Mouse (Mus musculus): ENCODE measurements around the gene Gimap5. TPM values are rescaled to one million over a fixed set of nuclear protein-coding genes. Genes with fewer than 3 reads are reported as not detected.
A peak's percentile ranks its signal among the peaks of the same experiment; 100 is the strongest.

Gene Gimap5
- 1.3 and 1.5 TPM in 2 replicates for polyA plus RNA-seq (2015; fragmentation: Nextera tagmentation; extraction: Ambion mirVana)

GRCm38 (mm10) chr6:48745959-48746889 lies at the start of gene Gimap5:
Gimap5 (plus strand) TSS chr6:48746197.
- Histone ChIP-seq H3K27ac (ENCODE audit: low read length) (no peak within 1 kb of the TSS), H3K4me3 (ENCODE audit: low read depth, low read length) (no peak within 1 kb of the TSS), H3K4me1 (ENCODE audit: control insufficient read depth, insufficient read depth, low read length) (0 out of 2 replicates have a peak, but pooled peaks cover 4% of the 10 kb centered on the region), H3K4me2 (ENCODE audit: low read length) (0 out of 2 replicates have a peak within 1 kb of the TSS, but pooled peaks have one; percentile 26), H3K9me3 (replicated peaks; ENCODE audit: control insufficient read depth, low read length, poor library complexity, severe bottlenecking) (no peaks in the 10 kb centered on the region), H3K9ac (ENCODE audit: low read depth, low read length) (no peak within 1 kb of the TSS), H3K27me3 (ENCODE audit: control insufficient read depth, insufficient read depth, low read depth, low read length) (peaks cover 9% of the 10 kb centered on the region), H3K36me3 (ENCODE audit: control insufficient read depth, insufficient read depth, low read length) (no peaks in the 10 kb centered on the region)
- no peak for ATAC-seq
- WGBS = 51% methylated on average over 16 of the region's 16 CpGs

- Histone ChIP-seq H3K27ac (ENCODE audit: low read length) (no peak overlapping the region), H3K9ac (ENCODE audit: low read depth, low read length) (no peak overlapping the region), H3K4me1 (ENCODE audit: control insufficient read depth, insufficient read depth, low read length) (no peaks in the 10 kb centered on the region), H3K9me3 (replicated peaks; ENCODE audit: control insufficient read depth, low read length, poor library complexity, severe bottlenecking) (no peaks in the 10 kb centered on the region), H3K4me2 (ENCODE audit: low read length) (no peak overlapping the region), H3K27me3 (ENCODE audit: control insufficient read depth, insufficient read depth, low read depth, low read length) (no peaks in the 10 kb centered on the region), H3K36me3 (ENCODE audit: control insufficient read depth, insufficient read depth, low read length) (no peaks in the 10 kb centered on the region), H3K4me3 (ENCODE audit: low read depth, low read length) (no peak overlapping the region)
- 83% methylated on average over 4 of the region's 4 CpGs for WGBS
- ATAC-seq = no peak
Measured at GRCm38 (mm10) chr6:48696830-48697554, 49.0 kb upstream of the Gimap5 start.

- Histone ChIP-seq H3K27ac (ENCODE audit: low read length) (no peak overlapping the region), H3K27me3 (ENCODE audit: control insufficient read depth, insufficient read depth, low read depth, low read length) (no peaks in the 10 kb centered on the region), H3K9ac (ENCODE audit: low read depth, low read length) (no peak overlapping the region), H3K36me3 (ENCODE audit: control insufficient read depth, insufficient read depth, low read length) (no peaks in the 10 kb centered on the region), H3K4me1 (ENCODE audit: control insufficient read depth, insufficient read depth, low read length) (no peaks in the 10 kb centered on the region), H3K9me3 (replicated peaks; ENCODE audit: control insufficient read depth, low read length, poor library complexity, severe bottlenecking) (no peaks in the 10 kb centered on the region), H3K4me3 (ENCODE audit: low read depth, low read length) (no peak overlapping the region), H3K4me2 (ENCODE audit: low read length) (no peak overlapping the region)
- ATAC-seq = no peak
- WGBS = 44% methylated on average over 1 of the region's 1 CpGs
Measured at GRCm38 (mm10) chr6:48697555-48697930, 48.5 kb upstream of the Gimap5 start.

GRCm38 (mm10) chr6:48698066-48698856 lies 47.7 kb upstream of the Gimap5 start:
- Histone ChIP-seq H3K4me2 (ENCODE audit: low read length) (no peak overlapping the region), H3K4me1 (ENCODE audit: control insufficient read depth, insufficient read depth, low read length) (no peaks in the 10 kb centered on the region), H3K4me3 (ENCODE audit: low read depth, low read length) (no peak overlapping the region), H3K27me3 (ENCODE audit: control insufficient read depth, insufficient read depth, low read depth, low read length) (no peaks in the 10 kb centered on the region), H3K36me3 (ENCODE audit: control insufficient read depth, insufficient read depth, low read length) (no peaks in the 10 kb centered on the region), H3K9me3 (replicated peaks; ENCODE audit: control insufficient read depth, low read length, poor library complexity, severe bottlenecking) (no peaks in the 10 kb centered on the region), H3K27ac (ENCODE audit: low read length) (no peak overlapping the region), H3K9ac (ENCODE audit: low read depth, low read length) (no peak overlapping the region)
- 76% methylated on average over 7 of the region's 7 CpGs for WGBS
- ATAC-seq = no peak

GRCm38 (mm10) chr6:48698888-48699287 lies 47.1 kb upstream of the Gimap5 start:
- WGBS = 85% methylated on average over 3 of the region's 3 CpGs
- H3K27me3 ChIP-seq (ENCODE audit: control insufficient read depth, insufficient read depth, low read depth, low read length) = no peaks in the 10 kb centered on the region
- H3K4me3 ChIP-seq (ENCODE audit: low read depth, low read length) = no peak overlapping the region
- no peak overlapping the region for H3K27ac ChIP-seq (ENCODE audit: low read length)
- H3K4me1 ChIP-seq (ENCODE audit: control insufficient read depth, insufficient read depth, low read length) = no peaks in the 10 kb centered on the region
- H3K9me3 ChIP-seq (replicated peaks; ENCODE audit: control insufficient read depth, low read length, poor library complexity, severe bottlenecking) = no peaks in the 10 kb centered on the region
- no peak overlapping the region for H3K9ac ChIP-seq (ENCODE audit: low read depth, low read length)
- H3K4me2 ChIP-seq (ENCODE audit: low read length) = no peak overlapping the region
- H3K36me3 ChIP-seq (ENCODE audit: control insufficient read depth, insufficient read depth, low read length) = no peaks in the 10 kb centered on the region
- no peak for ATAC-seq

- H3K4me1 ChIP-seq (ENCODE audit: control insufficient read depth, insufficient read depth, low read length) = no peaks in the 10 kb centered on the region
- WGBS = 65% methylated on average over 5 of the region's 5 CpGs
- H3K27me3 ChIP-seq (ENCODE audit: control insufficient read depth, insufficient read depth, low read depth, low read length) = no peaks in the 10 kb centered on the region
- no peak overlapping the region for H3K27ac ChIP-seq (ENCODE audit: low read length)
- H3K9ac ChIP-seq (ENCODE audit: low read depth, low read length) = no peak overlapping the region
- no peak for ATAC-seq
- no peak overlapping the region for H3K4me2 ChIP-seq (ENCODE audit: low read length)
- H3K36me3 ChIP-seq (ENCODE audit: control insufficient read depth, insufficient read depth, low read length) = no peaks in the 10 kb centered on the region
- no peak overlapping the region for H3K4me3 ChIP-seq (ENCODE audit: low read depth, low read length)
- H3K9me3 ChIP-seq (replicated peaks; ENCODE audit: control insufficient read depth, low read length, poor library complexity, severe bottlenecking) = no peaks in the 10 kb centered on the region
Measured at GRCm38 (mm10) chr6:48700251-48701075, 45.5 kb upstream of the Gimap5 start.

- no peaks in the 10 kb centered on the region for H3K9me3 ChIP-seq (replicated peaks; ENCODE audit: control insufficient read depth, low read length, poor library complexity, severe bottlenecking)
- no peak overlapping the region for H3K9ac ChIP-seq (ENCODE audit: low read depth, low read length)
- H3K27me3 ChIP-seq (ENCODE audit: control insufficient read depth, insufficient read depth, low read depth, low read length) = no peaks in the 10 kb centered on the region
- H3K4me1 ChIP-seq (ENCODE audit: control insufficient read depth, insufficient read depth, low read length) = no peaks in the 10 kb centered on the region
- H3K4me3 ChIP-seq (ENCODE audit: low read depth, low read length) = no peak overlapping the region
- no peak for ATAC-seq
- no peak overlapping the region for H3K27ac ChIP-seq (ENCODE audit: low read length)
- 90% methylated on average over 7 of the region's 7 CpGs for WGBS
- no peak overlapping the region for H3K4me2 ChIP-seq (ENCODE audit: low read length)
- H3K36me3 ChIP-seq (ENCODE audit: control insufficient read depth, insufficient read depth, low read length) = no peaks in the 10 kb centered on the region
Measured at GRCm38 (mm10) chr6:48702146-48702545, 43.9 kb upstream of the Gimap5 start.

- Histone ChIP-seq H3K4me3 (ENCODE audit: low read depth, low read length) (no peak overlapping the region), H3K4me2 (ENCODE audit: low read length) (no peak overlapping the region), H3K36me3 (ENCODE audit: control insufficient read depth, insufficient read depth, low read length) (no peaks in the 10 kb centered on the region), H3K9ac (ENCODE audit: low read depth, low read length) (no peak overlapping the region), H3K27ac (ENCODE audit: low read length) (no peak overlapping the region), H3K27me3 (ENCODE audit: control insufficient read depth, insufficient read depth, low read depth, low read length) (no peaks in the 10 kb centered on the region), H3K9me3 (replicated peaks; ENCODE audit: control insufficient read depth, low read length, poor library complexity, severe bottlenecking) (no peaks in the 10 kb centered on the region), H3K4me1 (ENCODE audit: control insufficient read depth, insufficient read depth, low read length) (no peaks in the 10 kb centered on the region)
- WGBS = 69% methylated on average over 5 of the region's 5 CpGs
- no peak for ATAC-seq
Measured at GRCm38 (mm10) chr6:48702601-48703000, 43.4 kb upstream of the Gimap5 start.
